Mouse (Mus musculus): ENCODE measurements around the gene Rnf225. TPM values are rescaled to one million over a fixed set of nuclear protein-coding genes. Genes with fewer than 3 reads are reported as not detected.
"Not testable (repeated sequence)": the region's sequence is repeated elsewhere in the genome, so short reads cannot be mapped to it uniquely, and the experiment has no call there.

The Rnf225 gene
- polyA plus RNA-seq (2015; fragmentation: Nextera tagmentation; extraction: Ambion mirVana): 2.6 and 2.8 TPM in 2 replicates

DNA sequence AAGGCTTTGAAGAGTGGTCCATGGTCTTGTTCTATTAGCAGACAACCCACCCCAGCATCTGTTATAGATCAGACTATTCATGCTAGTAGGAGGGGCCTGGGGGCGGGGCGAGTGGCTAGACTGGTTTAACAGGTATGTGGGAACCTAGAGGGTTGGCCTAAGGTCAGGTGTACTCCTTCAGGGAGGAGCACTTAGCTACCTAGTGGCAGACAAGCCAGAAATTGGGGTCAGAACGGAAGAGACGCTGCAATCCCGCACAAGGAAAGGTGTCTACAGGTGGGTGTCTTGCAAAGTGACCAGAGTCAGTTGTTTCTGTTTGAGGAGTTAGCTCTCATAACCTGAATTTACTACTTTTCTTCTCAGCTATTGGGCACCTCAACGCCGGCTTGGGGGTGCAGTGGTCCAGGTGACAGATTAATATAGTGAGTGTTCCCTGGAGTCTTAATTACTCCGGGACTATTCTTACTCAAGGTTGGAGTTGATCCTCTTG is at the start of gene Rnf225:
Rnf225 (plus strand) TSS at position 226 of the 490 bp plus-strand sequence.
- H3K4me3 ChIP-seq (replicated peaks): peak within 1 kb of the TSS; percentile 41
- H3K4me2 ChIP-seq (replicated peaks): peak within 1 kb of the TSS; percentile 79
- peak within 1 kb of the TSS; percentile 28 for H3K9ac ChIP-seq
- peaks cover 10% of the 10 kb centered on the region for H3K27me3 ChIP-seq
- H3K9me3 ChIP-seq (replicated peaks): no peaks in the 10 kb centered on the region
- peaks cover 41% of the 10 kb centered on the region for H3K36me3 ChIP-seq
- WGBS: 22% methylated on average over 8 of the region's 8 CpGs
- H3K4me1 ChIP-seq: peaks cover 47% of the 10 kb centered on the region
- ATAC-seq (ENCODE audit: insufficient number of reproducible peaks, low FRiP score, low TSS enrichment, low read depth): 0 out of 2 replicates have a peak, but pooled peaks have one; percentile 9
- no peak within 1 kb of the TSS for H3K27ac ChIP-seq (replicated peaks)

DNA sequence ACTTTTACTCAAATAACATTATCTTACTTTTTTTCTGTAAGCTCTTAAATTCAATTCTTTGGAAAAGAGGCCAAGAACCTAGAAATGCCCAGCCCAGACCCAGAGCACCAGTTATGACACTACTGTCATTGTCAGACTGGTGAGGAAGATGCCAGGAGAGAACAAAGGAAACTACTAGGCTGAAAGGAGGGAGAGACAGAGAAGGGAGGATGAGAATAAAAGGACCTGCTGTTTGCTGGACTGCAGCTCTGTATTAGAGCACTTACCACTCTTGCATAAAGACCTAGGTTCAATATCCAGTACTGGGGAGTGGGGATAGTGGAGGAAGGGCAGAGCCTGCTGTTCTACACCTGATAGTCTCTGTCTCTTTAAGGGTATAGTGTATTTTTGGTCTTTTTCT is 47.2 kb upstream of the Rnf225 start:
- Histone ChIP-seq H3K27me3 (no peaks in the 10 kb centered on the region), H3K4me1 (peaks cover 8% of the 10 kb centered on the region), H3K9me3 (replicated peaks) (no peaks in the 10 kb centered on the region), H3K4me3 (replicated peaks) (no peak overlapping the region), H3K9ac (no peak overlapping the region), H3K36me3 (peaks cover 6% of the 10 kb centered on the region; the same call in 1 of the 2 replicates), H3K4me2 (replicated peaks) (no peak overlapping the region), H3K27ac (replicated peaks) (no peak overlapping the region)
- ATAC-seq (ENCODE audit: insufficient number of reproducible peaks, low FRiP score, low TSS enrichment, low read depth): no peak

DNA sequence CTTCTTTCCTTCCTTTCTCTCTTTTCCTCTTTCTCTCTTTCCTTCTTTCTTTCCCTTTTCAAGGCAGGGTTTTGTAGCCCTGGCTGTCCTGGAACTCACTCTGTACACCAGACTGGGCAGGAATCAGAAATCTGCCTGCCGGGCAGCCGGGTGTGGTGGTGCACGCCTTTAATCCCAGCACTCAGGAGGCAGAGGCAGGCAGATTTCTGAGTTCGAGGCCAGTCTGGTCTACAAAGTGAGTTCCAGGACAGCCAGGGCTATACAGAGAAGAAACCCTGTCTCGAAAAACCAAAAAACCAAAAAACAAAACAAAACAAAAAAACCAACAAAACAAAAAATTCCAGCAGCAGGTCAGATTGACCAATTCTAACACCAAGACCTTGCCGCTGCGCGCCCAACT is 46.7 kb upstream of the Rnf225 start:
- whole genome bisulfite sequencing: 39% methylated on average over 8 of the region's 8 CpGs
- not testable (repeated sequence) for H3K27ac ChIP-seq (replicated peaks); H3K9me3 ChIP-seq (replicated peaks); ATAC-seq (ENCODE audit: insufficient number of reproducible peaks, low FRiP score, low TSS enrichment, low read depth); H3K27me3 ChIP-seq; H3K4me1 ChIP-seq
- 0 out of 2 replicates have a peak overlapping the region, but pooled peaks have one; percentile 4 for H3K9ac ChIP-seq
- peak overlapping the region; percentile 75 for H3K4me3 ChIP-seq (replicated peaks)
- H3K4me2 ChIP-seq (replicated peaks): peak overlapping the region; percentile 83
- peaks cover 10% of the 10 kb centered on the region for H3K36me3 ChIP-seq

DNA sequence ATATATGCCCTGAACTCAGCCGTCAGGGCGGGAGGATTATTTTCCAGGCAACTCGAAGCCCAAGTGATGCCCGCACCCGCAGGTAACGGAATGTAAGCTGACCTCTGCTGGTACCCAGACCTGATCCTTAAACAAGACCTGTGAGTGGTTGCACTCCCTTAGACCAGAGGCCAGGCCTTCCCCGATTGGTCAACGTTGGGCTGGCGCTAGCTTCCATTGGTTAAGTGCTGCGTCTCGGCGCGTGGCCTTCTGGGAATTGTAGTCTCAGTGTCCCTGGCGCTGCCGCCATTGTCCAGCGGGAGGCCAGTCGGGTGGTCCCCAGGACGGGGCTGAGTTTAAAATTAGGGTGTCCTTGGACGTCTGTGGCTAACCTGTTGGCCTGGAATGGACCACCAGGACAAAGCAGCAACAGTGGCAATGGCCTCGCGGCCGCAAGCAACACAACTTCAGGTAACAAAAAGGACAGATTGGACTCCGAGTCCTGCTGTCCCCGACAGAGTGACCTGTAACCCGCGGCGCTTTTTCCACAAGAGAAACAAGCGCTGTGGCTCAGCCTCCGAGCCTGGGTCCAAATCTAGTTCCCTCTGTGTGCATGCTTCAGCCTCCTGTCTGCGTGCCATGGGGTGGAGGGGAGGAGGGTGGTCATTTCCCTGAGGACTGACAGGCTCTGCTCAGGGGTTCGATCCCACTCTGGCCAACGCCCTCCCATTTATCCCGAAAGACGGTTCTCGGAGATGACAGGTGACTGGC is 46.1 kb upstream of the Rnf225 start, which contains the start of gene Zfp128:
Zfp128 (plus strand) TSS at position 267 of the 750 bp plus-strand sequence.
- Histone ChIP-seq H3K36me3 (peaks cover 16% of the 10 kb centered on the region), H3K27ac (replicated peaks) (no peak within 1 kb of the TSS), H3K4me3 (replicated peaks) (peak within 1 kb of the TSS; percentile 75), H3K4me2 (replicated peaks) (peak within 1 kb of the TSS; percentile 83), H3K9ac (peak within 1 kb of the TSS; percentile 76), H3K4me1 (peaks cover 8% of the 10 kb centered on the region), H3K27me3 (no peaks in the 10 kb centered on the region), H3K9me3 (replicated peaks) (no peaks in the 10 kb centered on the region)
- peak; percentile 99 for ATAC-seq (ENCODE audit: insufficient number of reproducible peaks, low FRiP score, low TSS enrichment, low read depth)
- under 1% methylated on average over 35 of the region's 35 CpGs for WGBS

DNA sequence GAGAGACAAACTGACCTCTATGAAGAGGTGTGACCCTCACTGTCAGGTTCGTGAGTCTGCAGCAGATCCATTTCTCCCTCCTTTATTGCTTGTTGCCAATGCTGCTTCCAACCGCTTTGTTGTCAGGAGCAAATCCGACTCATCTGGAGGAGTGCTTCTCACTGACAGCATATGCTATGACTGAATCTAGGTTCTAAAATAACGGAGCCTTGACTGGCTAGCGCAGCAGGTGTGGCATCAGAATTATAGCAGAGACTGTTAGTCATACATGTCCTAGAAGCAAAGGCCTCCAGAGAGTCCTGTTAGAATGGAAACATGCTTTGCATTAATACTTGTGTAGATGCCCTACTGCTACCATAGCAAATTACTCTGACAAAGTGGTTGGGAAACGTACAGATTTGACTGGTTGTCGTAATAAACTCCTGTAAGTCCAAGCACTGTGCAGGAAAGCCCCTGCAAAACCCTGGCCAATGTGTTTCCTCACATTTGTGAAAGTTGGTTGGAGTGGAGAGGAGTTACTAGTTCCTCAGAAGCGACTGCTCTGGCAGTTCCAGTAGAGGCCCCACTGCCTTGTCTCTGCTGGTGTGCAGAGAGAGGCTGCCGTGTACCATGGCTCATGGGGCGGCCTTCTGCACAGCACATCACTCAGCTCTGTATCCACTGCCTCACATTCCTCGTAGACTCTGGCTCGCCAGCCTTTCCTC is 40.5 kb upstream of the Rnf225 start:
- H3K36me3 ChIP-seq: peaks cover 61% of the 10 kb centered on the region
- H3K4me1 ChIP-seq: peaks cover 5% of the 10 kb centered on the region
- no peak overlapping the region for H3K4me3 ChIP-seq (replicated peaks)
- H3K4me2 ChIP-seq (replicated peaks): no peak overlapping the region
- no peaks in the 10 kb centered on the region for H3K27me3 ChIP-seq
- no peaks in the 10 kb centered on the region for H3K9me3 ChIP-seq (replicated peaks)
- WGBS: 90% methylated on average over 12 of the region's 12 CpGs
- H3K9ac ChIP-seq: no peak overlapping the region
- no peak overlapping the region for H3K27ac ChIP-seq (replicated peaks)
- ATAC-seq (ENCODE audit: insufficient number of reproducible peaks, low FRiP score, low TSS enrichment, low read depth): no peak

DNA sequence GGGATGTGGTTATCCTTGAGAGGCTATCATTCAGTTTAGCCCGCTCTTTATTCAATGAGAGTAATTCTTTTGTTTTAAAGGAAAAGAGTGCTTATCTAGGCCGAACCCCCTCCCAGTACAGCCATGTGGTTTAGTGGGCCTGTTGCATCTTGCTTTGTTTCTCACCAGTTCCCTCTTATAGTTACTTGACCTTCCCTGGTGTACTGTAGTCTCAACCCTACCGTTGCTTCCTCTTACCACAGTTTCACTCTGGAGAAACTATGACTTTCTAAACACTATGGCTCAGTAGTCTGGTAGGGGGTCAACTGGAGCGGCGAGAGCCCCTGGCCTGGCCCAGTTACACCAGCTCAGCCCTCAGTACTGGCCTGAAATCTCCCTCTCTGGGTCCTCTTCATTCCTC is 39.6 kb upstream of the Rnf225 start:
- Histone ChIP-seq H3K4me1 (no peaks in the 10 kb centered on the region), H3K4me2 (replicated peaks) (no peak overlapping the region), H3K36me3 (peaks cover 61% of the 10 kb centered on the region), H3K27ac (replicated peaks) (no peak overlapping the region), H3K9me3 (replicated peaks) (no peaks in the 10 kb centered on the region), H3K9ac (no peak overlapping the region), H3K27me3 (no peaks in the 10 kb centered on the region), H3K4me3 (replicated peaks) (no peak overlapping the region)
- WGBS: 90% methylated on average over 5 of the region's 5 CpGs
- no peak for ATAC-seq (ENCODE audit: insufficient number of reproducible peaks, low FRiP score, low TSS enrichment, low read depth)

DNA sequence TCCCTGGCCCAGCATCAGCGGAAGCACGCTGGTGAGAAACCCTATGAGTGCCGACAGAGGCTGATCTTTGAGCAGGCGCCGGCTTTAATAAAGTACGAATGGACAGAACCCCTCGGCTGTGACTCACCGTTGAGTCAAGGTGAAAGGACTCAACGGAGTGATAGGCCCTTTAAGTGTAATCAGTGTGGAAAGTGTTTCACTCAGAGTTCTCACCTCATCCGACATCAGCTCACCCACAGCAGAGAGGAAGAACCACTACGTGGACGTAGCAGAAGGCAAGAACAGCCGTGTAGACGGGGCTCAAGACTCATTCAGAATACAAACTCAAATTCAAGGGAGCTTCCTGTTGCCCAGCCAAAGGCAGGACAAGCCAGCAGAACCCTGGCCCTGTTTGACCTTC is 36.3 kb upstream of the Rnf225 start:
- Histone ChIP-seq H3K36me3 (peaks cover 46% of the 10 kb centered on the region), H3K4me3 (replicated peaks) (no peak overlapping the region), H3K9me3 (replicated peaks) (no peaks in the 10 kb centered on the region), H3K9ac (no peak overlapping the region), H3K27me3 (no peaks in the 10 kb centered on the region), H3K4me1 (no peaks in the 10 kb centered on the region), H3K4me2 (replicated peaks) (no peak overlapping the region), H3K27ac (replicated peaks) (no peak overlapping the region)
- ATAC-seq (ENCODE audit: insufficient number of reproducible peaks, low FRiP score, low TSS enrichment, low read depth): no peak
- 92% methylated on average over 14 of the region's 14 CpGs for WGBS

DNA sequence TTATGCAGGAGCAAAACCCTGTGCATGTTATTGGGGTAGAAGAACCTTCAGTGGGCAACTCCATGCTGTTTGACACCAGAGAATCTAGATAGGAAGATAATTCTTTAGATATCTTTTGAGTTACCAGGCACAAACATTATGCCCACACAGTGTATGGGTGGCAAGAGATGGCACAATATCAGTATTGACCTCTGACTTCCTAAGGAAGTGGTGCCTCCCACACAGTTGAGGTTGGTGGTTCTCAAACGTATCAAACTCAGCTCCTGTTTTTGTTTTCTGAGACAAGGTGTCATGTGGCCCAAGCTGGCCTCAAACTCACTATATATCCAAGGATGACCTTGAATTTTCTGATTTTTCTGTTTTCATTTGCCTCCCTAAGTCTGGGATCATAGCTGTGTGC is 35.9 kb upstream of the Rnf225 start:
- Histone ChIP-seq H3K9me3 (replicated peaks) (no peaks in the 10 kb centered on the region), H3K4me1 (no peaks in the 10 kb centered on the region), H3K4me2 (replicated peaks) (no peak overlapping the region), H3K36me3 (peaks cover 42% of the 10 kb centered on the region), H3K9ac (no peak overlapping the region), H3K27me3 (no peaks in the 10 kb centered on the region), H3K4me3 (replicated peaks) (no peak overlapping the region), H3K27ac (replicated peaks) (no peak overlapping the region)
- 71% methylated on average over 1 of the region's 1 CpGs for WGBS
- no peak for ATAC-seq (ENCODE audit: insufficient number of reproducible peaks, low FRiP score, low TSS enrichment, low read depth)

DNA sequence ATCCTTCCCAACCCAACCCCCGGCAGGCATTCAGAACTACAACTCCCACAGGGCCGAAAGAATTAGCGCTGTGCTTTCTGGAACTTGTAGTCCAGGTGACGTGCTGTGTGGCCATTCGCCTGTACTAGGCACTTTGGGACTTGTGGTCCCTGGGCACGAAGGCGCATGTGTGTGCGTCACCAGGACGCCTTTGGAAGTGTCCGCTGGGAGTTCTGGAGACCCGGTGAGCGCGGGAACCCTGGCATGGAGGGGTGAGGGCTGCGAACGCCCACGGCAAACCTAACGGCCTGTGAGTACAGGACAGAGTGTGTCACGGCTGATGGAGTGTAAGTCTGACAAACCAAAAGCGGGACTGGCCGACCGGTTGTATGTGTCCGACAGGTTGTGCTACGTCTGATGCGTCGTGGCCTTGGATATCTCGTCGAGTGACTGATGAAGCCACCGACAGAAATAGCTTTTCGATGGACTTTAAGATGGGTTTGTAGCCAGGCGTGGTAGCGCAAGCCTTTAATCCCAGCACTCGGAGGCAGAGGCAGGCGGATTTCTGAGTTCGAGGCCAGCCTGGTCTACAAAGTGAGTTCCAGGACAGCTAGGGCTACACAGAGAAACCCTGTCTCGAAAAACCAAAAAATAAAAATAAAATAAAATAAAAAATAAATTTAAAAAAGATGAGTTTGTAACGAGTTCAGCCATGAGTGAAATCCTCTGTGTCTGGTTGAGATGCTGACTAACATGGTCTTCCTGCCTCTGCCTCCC is 29.4 kb upstream of the Rnf225 start, which contains the start of gene Zscan22:
Zscan22 (plus strand) TSS at position 161 of the 756 bp plus-strand sequence.
- no peaks in the 10 kb centered on the region for H3K36me3 ChIP-seq
- peaks cover 8% of the 10 kb centered on the region; the same call in 1 of the 2 replicates for H3K4me1 ChIP-seq
- no peaks in the 10 kb centered on the region for H3K27me3 ChIP-seq
- H3K9me3 ChIP-seq (replicated peaks): no peaks in the 10 kb centered on the region
- 5% methylated on average over 36 of the region's 36 CpGs for WGBS
- H3K4me3 ChIP-seq (replicated peaks): peak within 1 kb of the TSS; percentile 78
- H3K27ac ChIP-seq (replicated peaks): 0 out of 2 replicates have a peak within 1 kb of the TSS, but pooled peaks have one; percentile 48
- peak; percentile 97 for ATAC-seq (ENCODE audit: insufficient number of reproducible peaks, low FRiP score, low TSS enrichment, low read depth)
- H3K9ac ChIP-seq: peak within 1 kb of the TSS; percentile 64
- H3K4me2 ChIP-seq (replicated peaks): peak within 1 kb of the TSS; percentile 50

DNA sequence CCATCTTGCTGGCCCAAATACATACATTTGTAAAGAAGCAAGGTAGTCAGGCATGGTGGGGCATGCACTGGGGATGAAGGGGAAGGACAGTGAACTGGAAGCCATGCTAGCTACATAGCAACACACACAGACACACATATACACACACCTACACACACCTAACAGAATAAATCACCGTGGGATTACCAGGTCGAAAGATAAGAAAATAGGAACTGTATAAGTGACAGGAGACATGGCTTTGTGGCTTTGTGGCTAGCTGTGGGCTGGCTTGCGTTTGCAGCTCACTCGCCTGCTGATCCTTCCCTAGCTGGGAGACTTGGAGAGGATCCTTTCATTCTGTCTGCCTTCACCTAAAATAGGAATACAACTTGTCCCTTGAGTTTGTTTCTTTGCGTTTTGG is 25.7 kb upstream of the Rnf225 start:
- peaks cover 8% of the 10 kb centered on the region; the same call in 1 of the 2 replicates for H3K4me1 ChIP-seq
- no peak overlapping the region for H3K27ac ChIP-seq (replicated peaks)
- H3K9ac ChIP-seq: no peak overlapping the region
- no peak overlapping the region for H3K4me3 ChIP-seq (replicated peaks)
- WGBS: 90% methylated on average over 5 of the region's 5 CpGs
- H3K36me3 ChIP-seq: peaks cover 30% of the 10 kb centered on the region
- no peaks in the 10 kb centered on the region for H3K27me3 ChIP-seq
- no peaks in the 10 kb centered on the region for H3K9me3 ChIP-seq (replicated peaks)
- no peak overlapping the region for H3K4me2 ChIP-seq (replicated peaks)
- no peak for ATAC-seq (ENCODE audit: insufficient number of reproducible peaks, low FRiP score, low TSS enrichment, low read depth)

DNA sequence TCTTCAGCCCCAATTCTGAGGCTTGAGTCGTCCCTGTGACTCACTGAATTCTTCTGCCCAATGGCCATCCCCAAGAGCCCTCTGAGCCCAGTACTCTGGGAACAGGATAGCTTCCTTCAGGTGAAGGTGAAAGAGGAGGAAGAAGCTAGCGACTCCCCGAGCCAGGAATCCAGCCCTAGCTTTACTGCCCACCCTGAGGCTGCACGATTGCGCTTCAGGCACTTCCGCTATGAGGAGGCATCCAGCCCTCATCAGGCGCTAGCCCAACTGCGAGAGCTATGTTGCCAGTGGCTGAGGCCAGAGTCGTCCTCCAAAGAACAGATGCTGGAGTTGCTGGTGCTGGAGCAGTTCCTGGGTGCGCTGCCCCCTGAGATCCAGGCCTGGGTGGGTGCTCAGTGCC is 23.6 kb upstream of the Rnf225 start:
- 54% methylated on average over 10 of the region's 10 CpGs for WGBS
- H3K9ac ChIP-seq: no peak overlapping the region
- ATAC-seq (ENCODE audit: insufficient number of reproducible peaks, low FRiP score, low TSS enrichment, low read depth): no peak
- H3K4me3 ChIP-seq (replicated peaks): no peak overlapping the region
- H3K27ac ChIP-seq (replicated peaks): no peak overlapping the region
- no peaks in the 10 kb centered on the region for H3K9me3 ChIP-seq (replicated peaks)
- no peak overlapping the region for H3K4me2 ChIP-seq (replicated peaks)
- H3K36me3 ChIP-seq: peaks cover 51% of the 10 kb centered on the region
- 0 out of 2 replicates have a peak, but pooled peaks cover 3% of the 10 kb centered on the region for H3K4me1 ChIP-seq
- no peaks in the 10 kb centered on the region for H3K27me3 ChIP-seq

Measured in embryonic facial prominence, embryonic 15.5 days (tissue).